Mouse (Mus musculus): Measurements from ENCODE around the gene Selp.
A peak's percentile ranks its signal among the peaks of the same experiment; 100 is the strongest.

Gene Selp

DNA sequence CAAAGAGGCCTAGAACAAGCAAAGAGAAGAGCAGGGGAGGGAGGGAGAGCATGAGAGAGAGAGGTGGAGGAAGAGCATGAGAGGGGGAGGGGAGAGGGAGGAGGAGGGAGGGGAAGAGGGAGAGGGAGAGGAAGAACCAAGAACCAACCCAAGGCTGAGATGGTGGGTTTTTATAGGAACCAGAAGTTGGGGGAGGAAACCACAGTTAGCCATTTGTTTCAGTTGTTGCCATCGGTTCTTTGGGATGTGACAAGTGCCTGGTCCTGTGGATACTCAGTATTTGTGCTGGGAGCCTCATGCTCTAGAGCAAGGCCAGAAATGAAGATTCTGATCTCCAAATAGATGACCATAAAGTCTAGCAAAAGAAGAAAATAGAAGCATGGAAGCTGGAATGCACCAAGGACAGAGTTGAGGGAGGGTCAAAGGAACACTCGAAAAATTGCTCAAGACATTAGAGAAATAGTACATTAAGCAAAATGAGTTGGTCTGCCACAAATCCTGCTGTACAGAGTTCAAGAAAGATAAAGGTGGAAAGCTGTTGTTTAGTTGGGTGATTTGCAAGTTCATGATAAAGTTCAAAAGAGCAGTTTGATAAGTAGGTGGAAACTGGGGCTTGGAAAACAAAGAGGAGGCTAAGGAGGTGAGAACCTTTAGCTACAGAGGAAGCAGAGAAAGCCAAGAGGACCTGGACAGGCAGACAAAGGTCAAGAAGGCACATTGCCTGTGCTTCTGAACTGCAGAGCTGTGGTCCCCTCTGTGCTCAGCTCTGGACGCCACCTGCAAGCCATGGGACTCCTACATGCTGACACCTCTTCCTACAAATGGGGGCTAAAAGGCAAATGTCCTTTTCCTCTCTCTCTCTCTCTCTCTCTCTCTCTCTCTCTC, 5.1 kb downstream of the Selp start:
- no peak for DNase-seq

DNA sequence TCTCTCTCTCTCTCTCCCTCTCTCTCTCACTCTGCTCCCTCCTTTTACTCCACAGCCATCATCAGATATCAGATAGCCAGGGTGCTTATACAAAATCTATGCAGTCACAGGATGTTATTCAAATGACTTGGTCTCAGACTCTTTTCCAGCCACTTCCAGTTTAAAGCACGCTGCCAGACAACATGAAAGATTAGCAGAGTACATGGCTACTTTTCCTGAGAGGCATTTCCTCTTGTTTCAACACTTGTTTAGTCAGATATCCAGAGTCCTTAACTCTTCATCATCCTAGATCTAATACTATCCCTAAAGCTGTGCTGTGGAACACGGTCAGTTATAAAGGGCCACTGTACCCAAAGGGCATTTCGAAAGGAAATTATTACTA, 5.7 kb downstream of the Selp start:
- DNase-seq: no peak

DNA sequence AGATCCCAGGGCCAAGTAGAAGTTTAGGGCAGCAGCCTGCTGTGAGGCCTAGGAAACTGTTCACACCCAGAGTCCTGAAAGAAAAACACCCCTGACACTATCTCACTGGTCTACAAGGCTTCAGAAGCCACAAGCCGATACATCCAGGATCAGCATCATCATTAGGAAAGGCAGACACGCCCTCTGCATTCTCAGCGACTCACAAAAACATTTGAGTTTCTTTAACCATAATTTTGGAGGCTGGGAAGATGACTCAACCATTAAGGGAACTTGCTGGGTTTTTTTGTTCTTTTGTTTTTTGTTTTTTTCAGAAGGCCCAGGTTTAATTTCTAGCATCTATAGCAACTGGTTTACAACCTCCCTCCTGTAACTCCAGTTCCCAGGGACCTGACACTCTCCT, 8.8 kb downstream of the Selp start:
- DNase-seq: no peak

DNA sequence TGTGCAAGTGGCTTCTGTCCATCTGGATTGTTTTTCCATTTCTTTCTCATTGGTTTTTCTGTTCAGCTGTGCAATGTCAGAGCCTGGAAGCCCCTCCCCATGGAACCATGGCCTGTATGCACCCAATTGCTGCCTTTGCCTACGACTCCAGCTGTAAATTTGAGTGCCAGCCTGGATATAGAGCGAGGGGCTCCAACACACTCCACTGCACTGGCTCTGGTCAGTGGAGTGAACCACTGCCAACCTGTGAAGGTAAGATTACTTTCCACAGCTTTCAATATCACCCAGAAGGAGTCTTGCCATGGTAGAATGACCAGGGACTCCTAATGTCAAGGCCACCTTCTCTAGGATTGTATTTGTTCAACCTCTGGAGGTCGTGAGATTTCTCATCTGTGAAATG, 14.9 kb downstream of the Selp start:
- no peak for DNase-seq

DNA sequence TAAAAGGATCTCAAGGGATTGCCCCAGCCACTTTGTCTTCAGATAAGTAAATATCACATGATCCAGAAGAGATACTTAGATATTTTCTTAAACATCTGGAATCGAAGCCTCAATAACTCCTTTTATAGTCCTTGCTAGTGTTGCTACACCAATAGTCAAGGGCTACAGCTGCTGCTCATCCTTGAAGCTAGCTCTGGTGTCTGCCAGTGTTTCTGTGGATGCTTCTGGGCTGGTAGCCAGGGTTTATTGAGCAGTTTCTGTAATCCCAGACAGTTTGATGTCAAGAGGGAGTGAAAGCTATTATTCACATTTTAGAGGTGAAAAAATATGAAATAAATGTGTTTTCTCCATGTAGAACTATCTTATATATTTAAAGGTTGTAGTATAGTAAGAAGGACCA, 17.5 kb downstream of the Selp start:
- no peak for DNase-seq

DNA sequence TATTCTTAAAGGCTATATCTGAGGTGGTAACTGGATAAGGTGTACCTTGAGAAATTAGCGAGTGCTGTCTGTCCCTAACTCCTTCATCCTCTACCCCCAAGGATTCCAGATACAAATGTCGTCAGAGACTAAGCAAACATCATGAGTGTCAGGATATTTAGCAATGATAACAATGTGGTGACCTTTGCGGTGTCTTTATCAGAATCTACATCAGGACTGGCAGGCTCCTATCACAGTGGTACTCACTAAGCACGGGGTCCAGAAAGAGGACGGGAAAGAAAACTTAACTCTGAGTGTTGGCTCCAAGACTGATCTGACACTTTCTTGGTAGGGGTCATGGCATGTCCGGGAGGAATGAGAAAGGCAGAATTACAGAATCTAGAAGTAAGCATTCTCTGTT, 19.0 kb downstream of the Selp start:
- DNase-seq: no peak

DNA sequence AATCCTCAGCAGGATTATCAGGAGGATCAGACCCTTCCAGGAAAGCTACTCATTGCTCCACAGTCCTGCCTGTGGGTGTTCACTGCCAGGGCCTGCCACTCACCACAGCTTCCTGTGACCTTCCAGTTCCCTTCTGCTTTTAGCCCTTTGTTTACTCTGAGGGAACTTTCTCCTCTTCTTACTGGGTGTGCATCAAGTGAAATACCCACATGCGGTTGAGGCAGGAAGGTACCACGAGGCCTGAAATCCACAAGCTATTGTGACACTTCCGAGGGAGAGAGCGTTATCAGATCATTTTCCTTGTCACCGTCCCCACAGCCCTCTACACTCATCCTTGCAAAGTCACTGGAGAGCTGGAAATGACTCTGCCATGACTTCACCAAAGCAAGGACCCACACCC, 20.3 kb downstream of the Selp start:
- DNase-seq: no peak

DNA sequence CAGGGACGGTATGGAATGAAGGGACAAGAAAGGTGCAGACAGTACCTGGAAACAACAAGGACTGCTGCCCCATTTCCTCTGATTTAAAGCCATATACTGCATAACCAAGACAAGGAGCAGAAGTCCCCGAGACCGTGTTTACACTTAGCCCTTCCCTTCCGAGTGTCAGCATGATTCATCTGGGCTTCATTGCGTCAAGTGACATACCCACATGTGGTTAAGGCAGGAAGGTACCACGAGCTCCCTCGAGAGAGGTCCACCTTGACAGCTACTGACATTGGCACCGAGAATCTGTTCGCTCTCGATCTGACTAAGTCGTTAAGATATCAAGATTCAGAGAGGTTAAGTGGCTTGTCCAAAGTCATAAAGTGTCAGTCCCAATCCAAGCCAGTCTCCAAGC, 20.9 kb downstream of the Selp start:
- DNase-seq: no peak

DNA sequence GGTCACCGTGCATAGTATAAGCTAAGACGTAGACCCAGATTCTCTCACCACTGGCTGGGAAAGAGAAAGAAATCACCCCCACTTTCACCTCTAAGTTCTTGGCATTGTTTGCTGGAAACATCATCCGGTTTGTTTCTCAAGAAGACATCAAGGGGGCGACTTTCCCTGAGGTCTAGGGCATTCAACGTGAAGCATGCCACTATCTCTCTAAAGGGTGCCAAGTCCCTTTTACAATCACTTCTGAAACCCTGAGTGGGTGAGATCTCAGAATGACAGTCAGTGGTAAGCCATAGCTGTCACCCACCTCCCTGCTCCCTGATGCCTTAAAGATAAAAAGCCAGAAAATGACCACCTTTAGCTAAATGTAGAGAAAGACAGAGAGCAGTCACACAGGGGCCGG, 21.6 kb downstream of the Selp start:
- DNase-seq: no peak

DNA sequence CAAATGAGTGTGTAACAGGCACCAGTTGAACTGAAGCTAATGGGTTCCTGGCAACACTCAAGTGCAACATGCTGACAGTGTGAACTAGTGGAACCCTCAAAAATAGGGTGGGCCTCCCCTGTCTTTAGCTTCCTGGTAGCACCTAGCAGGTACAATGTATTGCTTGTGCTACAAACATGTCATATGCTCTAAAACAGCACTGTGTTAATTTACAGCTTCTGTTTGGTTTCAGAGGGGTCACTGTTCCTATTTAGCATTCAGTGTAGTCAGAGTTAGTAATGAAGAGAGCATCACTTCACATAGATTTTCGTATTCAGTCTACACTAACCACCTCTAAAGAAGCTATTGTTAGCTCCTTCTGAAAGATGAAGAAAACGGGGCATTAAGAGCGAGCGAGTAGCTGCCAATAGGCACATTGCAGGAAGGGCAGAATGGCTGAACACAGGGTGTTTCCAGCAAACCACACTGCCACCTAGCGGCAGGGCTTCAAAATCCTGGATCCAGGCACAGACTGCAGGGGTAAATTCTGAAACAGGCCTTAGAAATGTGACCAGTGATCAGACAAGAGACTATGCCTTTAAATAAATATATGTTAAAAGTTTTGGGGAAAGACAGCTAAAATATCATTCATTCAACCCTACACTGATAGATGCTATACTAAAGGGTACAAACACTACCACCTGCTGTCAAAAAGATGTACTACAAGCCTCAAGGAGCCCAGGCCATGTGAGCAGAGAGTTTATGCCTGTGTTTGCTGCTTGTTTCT, 23.5 kb downstream of the Selp start:
- peak; percentile 32 for DNase-seq

DNA sequence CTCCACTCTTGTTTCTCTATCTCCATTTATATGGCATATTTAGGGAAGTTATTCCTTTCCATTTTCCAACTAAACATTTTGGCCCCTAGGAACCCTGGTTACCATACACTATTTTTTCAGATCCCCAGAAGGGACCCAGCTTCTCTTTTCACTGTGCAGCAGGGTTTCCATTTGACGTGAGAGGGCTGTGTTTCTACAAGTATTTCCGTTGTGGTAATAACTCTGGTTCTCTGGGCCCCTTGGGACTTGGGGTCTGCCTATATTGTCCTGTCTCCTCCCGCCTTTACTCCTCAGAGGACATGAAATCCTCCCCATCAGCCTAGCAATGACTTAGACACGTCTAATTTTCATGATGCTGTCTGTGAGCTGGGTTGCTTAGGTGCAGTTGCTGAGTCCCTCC, 24.4 kb downstream of the Selp start:
- no peak for DNase-seq

DNA sequence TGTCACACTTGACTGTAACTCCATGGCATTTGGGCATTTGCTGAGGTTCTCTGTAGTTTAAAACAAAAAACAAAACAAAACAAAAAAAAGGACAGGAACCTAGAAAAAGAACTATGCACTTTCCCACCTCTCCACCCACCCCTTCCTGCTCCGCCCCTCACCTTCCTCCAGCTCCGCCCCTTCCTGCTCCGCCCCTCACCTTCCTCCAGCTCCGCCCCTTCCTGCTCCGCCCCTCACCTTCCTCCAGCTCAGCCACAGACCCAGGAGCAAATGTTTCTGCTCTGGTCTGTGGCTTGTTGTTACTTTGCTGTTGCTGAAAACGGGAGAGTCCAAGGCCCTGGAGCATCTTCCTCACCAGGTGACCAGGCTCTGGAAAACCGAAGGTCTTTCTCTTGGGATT, 34.0 kb downstream of the Selp start:
- no peak for DNase-seq

DNA sequence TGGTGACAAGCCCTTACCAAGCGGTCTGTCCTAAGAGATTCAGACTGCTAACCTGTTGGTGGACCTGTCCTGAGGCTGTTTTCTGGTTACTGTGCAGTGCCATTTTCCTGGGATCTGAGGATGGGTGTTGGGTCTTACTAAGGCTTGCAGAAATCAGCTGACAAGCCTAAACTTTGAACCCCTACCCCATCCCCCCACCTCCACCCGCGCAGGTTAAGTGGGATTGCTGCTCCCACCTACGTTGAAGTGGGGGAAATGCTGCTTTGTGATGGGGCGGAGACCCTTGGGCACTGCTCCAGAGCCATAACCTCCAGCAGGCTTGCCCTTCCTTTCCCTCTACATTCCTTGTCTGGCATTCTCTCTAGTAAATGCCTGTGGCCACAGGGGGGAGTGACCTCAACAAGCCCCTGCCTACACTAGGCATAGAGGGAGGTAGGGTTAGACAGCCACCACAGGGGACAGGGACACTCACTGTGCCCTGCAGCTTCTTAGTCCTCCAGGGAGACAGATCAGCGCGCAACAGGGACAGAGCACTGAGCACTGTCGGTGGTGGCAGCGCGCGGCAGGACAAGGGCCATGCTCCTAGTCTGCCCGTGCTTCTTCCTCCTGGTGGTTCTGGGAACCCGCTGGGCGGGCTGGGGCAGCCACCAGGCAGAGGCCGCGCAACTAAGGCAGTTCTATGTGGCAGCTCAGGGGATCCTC, 36.5 kb downstream of the Selp start, which contains the start of gene F5:
F5 (plus strand) TSS at position 452 of the 702 bp plus-strand sequence.
- no peak for DNase-seq

DNA sequence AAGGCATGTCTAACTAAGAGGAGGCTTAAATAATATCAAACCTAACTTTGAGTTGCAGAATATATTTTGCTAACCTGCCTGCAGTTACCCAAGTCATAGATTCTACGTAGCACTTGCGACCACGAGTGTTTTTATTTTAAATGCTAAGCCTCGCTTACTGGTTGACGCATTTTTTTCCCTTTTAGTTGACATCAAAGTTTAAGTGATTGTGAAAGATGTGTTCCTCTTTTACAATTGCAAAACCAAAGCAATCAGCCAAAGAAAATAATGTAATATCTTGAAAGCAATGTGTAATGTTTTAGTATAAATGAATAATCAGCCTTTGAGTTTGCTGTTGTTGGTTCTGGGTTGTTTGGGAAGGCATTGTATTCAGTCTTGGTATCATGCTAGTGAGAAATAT, 37.8 kb downstream of the Selp start:
- DNase-seq: no peak

DNA sequence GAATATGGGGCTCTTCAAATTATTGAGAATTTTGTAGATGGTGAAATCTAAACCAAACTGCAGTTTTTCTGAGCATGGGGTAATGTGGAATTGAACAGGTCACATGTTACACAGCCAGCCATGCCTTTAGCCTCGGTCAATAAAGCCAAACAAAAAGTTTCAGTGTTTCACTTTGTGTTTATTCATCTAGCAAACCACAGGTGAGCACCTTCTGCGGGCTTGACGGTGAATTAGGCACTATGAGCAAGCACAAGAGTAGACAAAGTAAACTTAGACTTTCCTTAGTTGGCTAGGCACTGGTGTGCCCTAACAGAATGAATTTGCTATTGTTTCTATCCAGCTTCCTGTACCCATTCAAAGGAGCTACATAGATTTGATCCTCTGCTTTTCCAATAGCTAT, 39.9 kb downstream of the Selp start:
- DNase-seq: no peak

DNA sequence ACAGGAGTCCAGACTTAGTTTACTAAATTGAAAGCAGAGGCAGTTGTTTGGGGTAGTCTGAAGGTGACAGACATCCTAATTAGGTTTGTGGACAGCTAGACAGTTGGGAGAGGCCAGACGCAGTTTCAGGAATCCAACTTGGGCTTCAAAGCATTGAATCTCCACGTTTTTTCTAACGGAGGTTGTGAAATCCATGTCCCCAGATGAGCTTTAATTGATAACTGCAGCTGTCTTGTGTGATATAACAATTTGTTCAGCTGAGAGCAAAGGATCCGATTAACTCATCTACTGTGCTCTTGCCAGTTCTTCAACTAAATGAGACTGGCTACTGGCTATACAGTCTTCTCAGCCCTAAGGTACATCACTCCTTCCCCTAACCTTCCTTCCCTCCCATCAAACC, 43.5 kb downstream of the Selp start:
- no peak for DNase-seq

DNA sequence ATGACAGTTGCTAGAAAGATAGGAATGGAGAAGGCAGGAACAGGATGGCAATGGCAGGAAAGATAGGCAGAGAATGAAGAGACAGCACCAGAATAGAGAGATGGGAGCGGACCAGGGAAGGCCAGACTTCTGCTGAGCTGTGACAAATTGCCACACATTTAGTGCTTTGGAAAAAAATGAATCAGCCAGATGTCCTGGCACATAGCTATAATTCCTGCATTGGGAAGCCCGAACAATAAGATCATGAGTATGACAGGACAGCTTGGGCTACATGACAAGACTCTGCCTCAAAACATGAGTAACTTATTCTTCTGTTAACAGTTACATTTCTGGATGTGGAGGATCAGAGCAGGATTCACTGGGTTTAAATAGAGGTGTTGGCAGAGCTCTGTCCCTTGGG, 44.7 kb downstream of the Selp start:
- DNase-seq: no peak

DNA sequence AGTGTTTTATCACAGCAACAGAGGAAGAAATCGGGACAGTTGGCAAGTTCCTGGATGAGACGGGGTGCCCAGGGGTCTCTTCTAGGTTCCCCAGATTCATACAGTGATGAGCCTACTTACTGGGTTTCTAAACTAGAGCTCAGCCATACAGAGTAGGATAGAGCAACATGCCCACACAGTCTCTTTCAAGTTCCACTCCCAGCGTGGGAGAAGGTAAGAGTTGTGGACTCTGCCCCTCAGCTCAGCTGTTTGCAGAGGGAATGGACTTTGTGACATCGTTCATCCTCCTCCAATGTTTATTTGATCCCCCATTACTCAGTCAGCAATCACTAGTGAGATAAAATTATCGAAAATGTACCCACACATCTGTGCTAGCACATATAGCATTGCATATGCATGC, 47.7 kb downstream of the Selp start:
- DNase-seq: no peak

DNA sequence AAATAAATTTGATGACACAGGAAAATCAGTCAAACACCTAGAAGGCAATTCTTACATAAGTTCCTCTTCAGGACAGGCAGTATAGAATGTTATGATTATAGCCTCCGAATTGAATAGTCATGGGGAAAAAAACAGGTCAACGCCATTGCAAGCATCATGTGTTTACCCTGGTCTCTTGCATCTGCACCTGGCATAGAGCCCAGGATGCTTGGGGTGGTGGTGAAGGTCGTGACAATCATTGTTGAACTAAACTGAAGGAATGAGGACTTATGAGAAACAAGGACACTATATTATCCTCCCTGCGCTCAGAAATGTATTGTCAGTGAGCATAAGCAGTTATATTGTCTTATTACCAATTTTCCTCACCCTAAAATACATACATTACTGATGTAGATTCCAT, 53.8 kb downstream of the Selp start:
- DNase-seq: no peak

DNA sequence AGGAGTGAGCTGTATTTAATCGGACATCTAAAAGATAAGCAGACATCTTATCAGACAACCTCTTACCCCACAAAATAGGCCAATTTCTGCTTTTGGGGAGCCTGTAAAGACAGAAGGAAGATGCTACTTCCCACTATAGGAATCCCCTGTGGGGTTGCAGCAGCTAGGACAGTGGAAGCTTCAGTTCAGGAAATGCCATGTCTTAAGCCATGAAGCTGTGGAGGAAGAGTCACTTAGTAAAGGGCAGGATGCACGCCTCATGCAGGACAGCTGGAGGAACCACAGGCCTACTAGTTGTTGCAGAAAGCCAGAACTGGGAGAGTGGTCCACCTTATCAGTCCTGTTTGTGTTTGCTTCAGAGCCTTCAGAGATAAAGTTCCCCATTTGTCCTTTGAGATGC, 55.4 kb downstream of the Selp start:
- no peak for DNase-seq

DNA sequence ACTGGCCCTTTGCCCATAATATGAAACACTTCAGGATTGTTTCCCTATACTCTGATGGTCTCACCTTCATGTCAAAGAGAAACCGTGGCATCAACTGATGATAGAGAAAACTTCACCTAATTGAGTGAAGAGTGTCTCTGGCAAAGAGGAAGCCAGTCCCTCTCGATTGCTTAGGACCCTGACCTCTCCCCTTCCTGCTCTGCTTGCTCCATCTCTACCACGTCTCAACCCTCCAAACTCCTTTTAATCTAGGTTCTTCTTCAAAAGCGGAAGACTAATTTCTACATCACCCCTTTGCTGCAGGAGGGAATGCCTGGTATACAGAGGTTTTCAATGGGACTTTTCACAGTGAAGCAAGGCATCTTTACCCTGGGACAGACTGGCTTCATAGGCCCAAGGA, 58.1 kb downstream of the Selp start:
- DNase-seq: no peak

DNA sequence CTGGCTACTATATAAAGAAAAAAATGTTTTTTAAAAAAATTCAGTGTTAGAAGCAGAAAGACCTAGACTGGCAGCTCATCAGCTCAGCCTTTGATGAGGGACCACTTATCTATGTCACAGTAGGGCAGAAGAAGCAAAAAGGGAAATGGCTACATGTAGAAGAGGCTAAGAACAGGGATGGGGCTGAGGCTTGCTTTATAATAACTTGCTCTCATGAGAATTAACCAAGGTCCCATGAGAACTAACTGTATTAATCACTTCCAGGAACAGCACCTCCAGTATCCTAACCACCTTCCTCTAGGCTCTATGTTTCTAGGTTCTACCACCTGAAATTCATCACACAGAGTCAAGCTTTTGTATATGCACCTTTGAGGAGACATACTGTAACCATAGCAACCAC, 61.8 kb downstream of the Selp start:
- no peak for DNase-seq

DNA sequence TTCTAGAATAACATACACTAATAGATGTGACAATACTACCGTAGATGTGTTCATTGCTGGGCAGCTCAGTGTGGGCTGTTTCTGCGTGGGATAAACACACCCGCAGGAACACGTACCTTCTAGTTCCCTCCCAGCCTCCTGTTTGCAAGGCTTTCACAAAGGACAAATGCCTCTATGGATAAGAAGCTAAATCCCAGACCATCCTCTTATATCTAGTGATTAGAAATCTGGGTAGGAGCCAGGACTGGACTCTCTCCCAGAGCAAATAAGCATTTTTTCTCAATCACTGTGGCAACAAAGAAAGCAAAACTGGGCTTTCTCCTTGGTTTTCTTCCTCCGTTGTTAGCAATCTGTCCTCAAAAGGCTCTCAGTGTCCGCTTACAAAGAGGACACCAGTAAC, 63.4 kb downstream of the Selp start:
- DNase-seq: no peak

All from cerebellum, adult 9-10 months (tissue).